Mouse (Mus musculus): ENCODE measurements around the gene Bcdin3d.

DNA sequence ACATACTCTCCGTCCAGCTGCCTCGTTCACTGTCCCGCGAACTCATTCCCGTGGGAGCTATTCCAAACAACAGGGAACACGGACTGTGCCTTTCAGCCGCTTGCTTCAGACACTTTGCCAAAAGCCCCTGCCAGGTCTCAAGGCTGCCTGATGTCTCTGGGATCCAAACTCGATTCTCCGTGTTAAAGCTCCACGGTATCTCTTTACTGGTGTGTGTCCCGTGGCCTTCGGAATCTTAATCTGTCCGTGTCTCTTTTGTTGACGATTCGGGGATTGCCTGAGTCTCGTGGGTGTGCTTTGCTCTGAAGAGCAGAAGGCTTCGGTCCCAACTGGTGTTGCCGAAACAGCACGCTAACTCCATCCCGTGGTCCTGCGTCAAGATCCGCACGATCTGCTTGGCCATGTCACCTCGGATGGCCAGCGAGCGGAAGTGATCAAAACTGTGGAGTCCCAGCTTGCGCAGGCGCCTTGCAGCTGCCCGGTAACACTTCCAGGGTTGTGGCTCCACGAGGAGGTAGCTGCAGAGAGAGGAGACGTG, 4.2 kb downstream of the Bcdin3d start:
- TF ChIP-seq CTCF (IDR thresholded peaks at IDR 0.05; ENCODE audit: insufficient read depth, low read depth, low read length) (no peak), POLR2A (IDR thresholded peaks at IDR 0.05; ENCODE audit: insufficient read depth, low read depth, low read length) (no peak)
